Mouse (Mus musculus): Measurements from ENCODE around the gene Gm17018. TPM values are rescaled to one million over a fixed set of nuclear protein-coding genes. Genes with fewer than 3 reads are reported as not detected.

The Gm17018 gene
- polyA plus RNA-seq, 1 experiment = 22.4 TPM

GRCm38 (mm10) chr19:45589761-45590160 is 29.3 kb downstream of the Gm17018 start:
- Histone ChIP-seq H3K36me3 (ENCODE audit: control insufficient read depth, insufficient read depth, low read length, poor library complexity, severe bottlenecking) (no peaks in the 10 kb centered on the region), H3K4me1 (ENCODE audit: control insufficient read depth, insufficient read depth, low read length) (no peaks in the 10 kb centered on the region), H3K27me3 (ENCODE audit: control insufficient read depth, insufficient read depth, low read length, poor library complexity, severe bottlenecking) (no peaks in the 10 kb centered on the region), H3K9ac (ENCODE audit: low read depth, poor library complexity, severe bottlenecking) (no peak overlapping the region), H3K4me3 (ENCODE audit: low read depth, low read length) (no peak overlapping the region), H3K9me3 (replicated peaks; ENCODE audit: control insufficient read depth, insufficient read depth, low read length, poor library complexity, severe bottlenecking) (no peaks in the 10 kb centered on the region), H3K27ac (ENCODE audit: insufficient read depth, low read length) (no peak overlapping the region)
- TF ChIP-seq EP300 (IDR thresholded peaks at IDR 0.05; ENCODE audit: insufficient read depth, low read depth, low read length) (no peak), CTCF (IDR thresholded peaks at IDR 0.05; ENCODE audit: low read depth, low read length) (no peak)

- Histone ChIP-seq H3K27me3 (ENCODE audit: control insufficient read depth, insufficient read depth, low read length, poor library complexity, severe bottlenecking) (no peaks in the 10 kb centered on the region), H3K9me3 (replicated peaks; ENCODE audit: control insufficient read depth, insufficient read depth, low read length, poor library complexity, severe bottlenecking) (no peaks in the 10 kb centered on the region), H3K9ac (ENCODE audit: low read depth, poor library complexity, severe bottlenecking) (no peak overlapping the region), H3K4me3 (ENCODE audit: low read depth, low read length) (no peak overlapping the region), H3K36me3 (ENCODE audit: control insufficient read depth, insufficient read depth, low read length, poor library complexity, severe bottlenecking) (no peaks in the 10 kb centered on the region), H3K4me1 (ENCODE audit: control insufficient read depth, insufficient read depth, low read length) (no peaks in the 10 kb centered on the region), H3K27ac (ENCODE audit: insufficient read depth, low read length) (no peak overlapping the region)
- no peak for TF ChIP-seq POLR2A (IDR thresholded peaks at IDR 0.05; ENCODE audit: insufficient read depth, low read length)
- TF ChIP-seq EP300 (IDR thresholded peaks at IDR 0.05; ENCODE audit: insufficient read depth, low read depth, low read length) = no peak
Observed at GRCm38 (mm10) chr19:45591704-45592103, 31.3 kb downstream of the Gm17018 start.

- Histone ChIP-seq H3K27ac (ENCODE audit: insufficient read depth, low read length) (no peak overlapping the region), H3K4me3 (ENCODE audit: low read depth, low read length) (no peak overlapping the region), H3K9me3 (replicated peaks; ENCODE audit: control insufficient read depth, insufficient read depth, low read length, poor library complexity, severe bottlenecking) (no peaks in the 10 kb centered on the region), H3K9ac (ENCODE audit: low read depth, poor library complexity, severe bottlenecking) (no peak overlapping the region), H3K27me3 (ENCODE audit: control insufficient read depth, insufficient read depth, low read length, poor library complexity, severe bottlenecking) (no peaks in the 10 kb centered on the region), H3K4me1 (ENCODE audit: control insufficient read depth, insufficient read depth, low read length) (no peaks in the 10 kb centered on the region), H3K36me3 (ENCODE audit: control insufficient read depth, insufficient read depth, low read length, poor library complexity, severe bottlenecking) (no peaks in the 10 kb centered on the region)
- TF ChIP-seq EP300 (IDR thresholded peaks at IDR 0.05; ENCODE audit: insufficient read depth, low read depth, low read length) (no peak), CTCF (IDR thresholded peaks at IDR 0.05; ENCODE audit: low read depth, low read length) (no peak), POLR2A (IDR thresholded peaks at IDR 0.05; ENCODE audit: insufficient read depth, low read length) (no peak)
Observed at GRCm38 (mm10) chr19:45592916-45593315, 32.5 kb downstream of the Gm17018 start.

- TF ChIP-seq CTCF (IDR thresholded peaks at IDR 0.05; ENCODE audit: low read depth, low read length) = no peak
- no peak for TF ChIP-seq POLR2A (IDR thresholded peaks at IDR 0.05; ENCODE audit: insufficient read depth, low read length)
- no peak for TF ChIP-seq EP300 (IDR thresholded peaks at IDR 0.05; ENCODE audit: insufficient read depth, low read depth, low read length)
- no peak overlapping the region for H3K9ac ChIP-seq (ENCODE audit: low read depth, poor library complexity, severe bottlenecking)
- no peaks in the 10 kb centered on the region for H3K36me3 ChIP-seq (ENCODE audit: control insufficient read depth, insufficient read depth, low read length, poor library complexity, severe bottlenecking)
- no peaks in the 10 kb centered on the region for H3K9me3 ChIP-seq (replicated peaks; ENCODE audit: control insufficient read depth, insufficient read depth, low read length, poor library complexity, severe bottlenecking)
- no peaks in the 10 kb centered on the region for H3K4me1 ChIP-seq (ENCODE audit: control insufficient read depth, insufficient read depth, low read length)
- H3K27me3 ChIP-seq (ENCODE audit: control insufficient read depth, insufficient read depth, low read length, poor library complexity, severe bottlenecking) = no peaks in the 10 kb centered on the region
- no peak overlapping the region for H3K4me3 ChIP-seq (ENCODE audit: low read depth, low read length)
- H3K27ac ChIP-seq (ENCODE audit: insufficient read depth, low read length) = no peak overlapping the region
Observed at GRCm38 (mm10) chr19:45594079-45594478, 33.7 kb downstream of the Gm17018 start.

GRCm38 (mm10) chr19:45595481-45595880 is 35.1 kb downstream of the Gm17018 start:
- H3K4me3 ChIP-seq (ENCODE audit: low read depth, low read length) = no peak overlapping the region
- H3K4me1 ChIP-seq (ENCODE audit: control insufficient read depth, insufficient read depth, low read length) = no peaks in the 10 kb centered on the region
- no peaks in the 10 kb centered on the region for H3K27me3 ChIP-seq (ENCODE audit: control insufficient read depth, insufficient read depth, low read length, poor library complexity, severe bottlenecking)
- no peaks in the 10 kb centered on the region for H3K36me3 ChIP-seq (ENCODE audit: control insufficient read depth, insufficient read depth, low read length, poor library complexity, severe bottlenecking)
- no peak overlapping the region for H3K9ac ChIP-seq (ENCODE audit: low read depth, poor library complexity, severe bottlenecking)
- no peak overlapping the region for H3K27ac ChIP-seq (ENCODE audit: insufficient read depth, low read length)
- no peaks in the 10 kb centered on the region for H3K9me3 ChIP-seq (replicated peaks; ENCODE audit: control insufficient read depth, insufficient read depth, low read length, poor library complexity, severe bottlenecking)
- TF ChIP-seq POLR2A (IDR thresholded peaks at IDR 0.05; ENCODE audit: insufficient read depth, low read length) (no peak), CTCF (IDR thresholded peaks at IDR 0.05; ENCODE audit: low read depth, low read length) (no peak), EP300 (IDR thresholded peaks at IDR 0.05; ENCODE audit: insufficient read depth, low read depth, low read length) (no peak)

- H3K27ac ChIP-seq (ENCODE audit: insufficient read depth, low read length) = no peak overlapping the region
- H3K36me3 ChIP-seq (ENCODE audit: control insufficient read depth, insufficient read depth, low read length, poor library complexity, severe bottlenecking) = no peaks in the 10 kb centered on the region
- no peaks in the 10 kb centered on the region for H3K27me3 ChIP-seq (ENCODE audit: control insufficient read depth, insufficient read depth, low read length, poor library complexity, severe bottlenecking)
- no peaks in the 10 kb centered on the region for H3K4me1 ChIP-seq (ENCODE audit: control insufficient read depth, insufficient read depth, low read length)
- no peak for TF ChIP-seq CTCF (IDR thresholded peaks at IDR 0.05; ENCODE audit: low read depth, low read length)
- TF ChIP-seq POLR2A (IDR thresholded peaks at IDR 0.05; ENCODE audit: insufficient read depth, low read length) = no peak
- TF ChIP-seq EP300 (IDR thresholded peaks at IDR 0.05; ENCODE audit: insufficient read depth, low read depth, low read length) = no peak
- H3K9ac ChIP-seq (ENCODE audit: low read depth, poor library complexity, severe bottlenecking) = no peak overlapping the region
- H3K4me3 ChIP-seq (ENCODE audit: low read depth, low read length) = no peak overlapping the region
- H3K9me3 ChIP-seq (replicated peaks; ENCODE audit: control insufficient read depth, insufficient read depth, low read length, poor library complexity, severe bottlenecking) = no peaks in the 10 kb centered on the region
Observed at GRCm38 (mm10) chr19:45596019-45596418, 35.6 kb downstream of the Gm17018 start.
